Mouse (Mus musculus): Measurements from ENCODE around the gene Gprin1. TPM values are rescaled to one million over a fixed set of nuclear protein-coding genes. Genes with fewer than 3 reads are reported as not detected.

The Gprin1 gene
- polyA plus RNA-seq, 1 experiment from 2014 or later, result 15.6 TPM

- no peaks in the 10 kb centered on the region for H3K36me3 ChIP-seq
- H3K27me3 ChIP-seq, result no peaks in the 10 kb centered on the region
- H3K4me3 ChIP-seq, result no peak overlapping the region
- 55% methylated on average over 6 of the region's 6 CpGs for WGBS
- H3K4me1 ChIP-seq, result no peaks in the 10 kb centered on the region
- H3K4me2 ChIP-seq (replicated peaks), result no peak overlapping the region
- no peak overlapping the region for H3K27ac ChIP-seq (replicated peaks)
- H3K9me3 ChIP-seq, result no peaks in the 10 kb centered on the region
- H3K9ac ChIP-seq (replicated peaks), result no peak overlapping the region
- ATAC-seq (replicated peaks), result no peak
These were observed 44.8 kb downstream of the Gprin1 start for GRCm38 (mm10) chr13:54704890-54705289.

- Histone ChIP-seq H3K4me3 (no peak overlapping the region), H3K27me3 (no peaks in the 10 kb centered on the region), H3K36me3 (no peaks in the 10 kb centered on the region), H3K9me3 (no peaks in the 10 kb centered on the region), H3K27ac (replicated peaks) (no peak overlapping the region), H3K9ac (replicated peaks) (no peak overlapping the region), H3K4me1 (no peaks in the 10 kb centered on the region), H3K4me2 (replicated peaks) (no peak overlapping the region)
- no peak for ATAC-seq (replicated peaks)
- WGBS, result 74% methylated on average over 7 of the region's 7 CpGs
These were observed 47.2 kb downstream of the Gprin1 start for GRCm38 (mm10) chr13:54702507-54702906.

- H3K36me3 ChIP-seq, result no peaks in the 10 kb centered on the region
- H3K9ac ChIP-seq (replicated peaks), result no peak within 1 kb of the TSS
- no peak within 1 kb of the TSS for H3K27ac ChIP-seq (replicated peaks)
- no peaks in the 10 kb centered on the region for H3K9me3 ChIP-seq
- WGBS, result 75% methylated on average over 5 of the region's 5 CpGs
- no peaks in the 10 kb centered on the region for H3K4me1 ChIP-seq
- H3K4me3 ChIP-seq, result no peak within 1 kb of the TSS
- no peak for ATAC-seq (replicated peaks)
- no peak within 1 kb of the TSS for H3K4me2 ChIP-seq (replicated peaks)
- no peaks in the 10 kb centered on the region for H3K27me3 ChIP-seq
These were observed 48.4 kb downstream of the Gprin1 start, which contains the start of gene Cdhr2 for GRCm38 (mm10) chr13:54701243-54701642. TSS of gene Cdhr2 (plus strand) at chr13:54701461.

GRCm38 (mm10) chr13:54695479-54696230 lies 54.0 kb downstream of the Gprin1 start:
- no peak overlapping the region for H3K9ac ChIP-seq (replicated peaks)
- no peak overlapping the region for H3K27ac ChIP-seq (replicated peaks)
- no peak overlapping the region for H3K4me2 ChIP-seq (replicated peaks)
- no peak for ATAC-seq (replicated peaks)
- no peak overlapping the region for H3K4me3 ChIP-seq
- 92% methylated on average over 11 of the region's 11 CpGs for WGBS
- no peaks in the 10 kb centered on the region for H3K27me3 ChIP-seq
- no peaks in the 10 kb centered on the region for H3K36me3 ChIP-seq
- peaks cover 29% of the 10 kb centered on the region for H3K4me1 ChIP-seq
- no peaks in the 10 kb centered on the region for H3K9me3 ChIP-seq

GRCm38 (mm10) chr13:54694348-54695060 lies 55.2 kb downstream of the Gprin1 start:
- peak; percentile 88 for ATAC-seq (replicated peaks)
- Histone ChIP-seq H3K4me1 (peaks cover 32% of the 10 kb centered on the region), H3K36me3 (no peaks in the 10 kb centered on the region)

GRCm38 (mm10) chr13:54693558-54694347 lies 55.9 kb downstream of the Gprin1 start, which contains the start of gene Rnf44:
TSS of gene Rnf44 (minus strand) at chr13:54693907.
- Histone ChIP-seq H3K4me1 (peaks cover 32% of the 10 kb centered on the region), H3K36me3 (no peaks in the 10 kb centered on the region), H3K27me3 (no peaks in the 10 kb centered on the region), H3K27ac (replicated peaks) (peak within 1 kb of the TSS; percentile 91), H3K4me2 (replicated peaks) (peak within 1 kb of the TSS; percentile 93), H3K9me3 (no peaks in the 10 kb centered on the region), H3K4me3 (peak within 1 kb of the TSS; percentile 98), H3K9ac (replicated peaks) (peak within 1 kb of the TSS; percentile 95)
- ATAC-seq (replicated peaks), result peak; percentile 97
- under 1% methylated on average over 79 of the region's 92 CpGs for WGBS

More at GRCm38 (mm10) chr13:54694348-54695060, 55.2 kb downstream of the Gprin1 start:
- Histone ChIP-seq H3K4me2 (replicated peaks) (peak overlapping the region; percentile 39), H3K9me3 (no peaks in the 10 kb centered on the region), H3K4me3 (peak overlapping the region; percentile 98), H3K9ac (replicated peaks) (peak overlapping the region; percentile 50), H3K27me3 (no peaks in the 10 kb centered on the region), H3K27ac (replicated peaks) (peak overlapping the region; percentile 91)
- WGBS, result 17% methylated on average over 26 of the region's 26 CpGs

- H3K36me3 ChIP-seq, result no peaks in the 10 kb centered on the region
- no peaks in the 10 kb centered on the region for H3K27me3 ChIP-seq
- H3K4me3 ChIP-seq, result peak overlapping the region; percentile 98
- H3K4me1 ChIP-seq, result peaks cover 38% of the 10 kb centered on the region
- H3K27ac ChIP-seq (replicated peaks), result peak overlapping the region; percentile 91
- H3K9me3 ChIP-seq, result no peaks in the 10 kb centered on the region
- no peak for ATAC-seq (replicated peaks)
- H3K4me2 ChIP-seq (replicated peaks), result peak overlapping the region; percentile 93
- peak overlapping the region; percentile 95 for H3K9ac ChIP-seq (replicated peaks)
- 15% methylated on average over 21 of the region's 21 CpGs for WGBS
These were observed 56.7 kb downstream of the Gprin1 start for GRCm38 (mm10) chr13:54692711-54693557.

GRCm38 (mm10) chr13:54691737-54692136 lies 57.9 kb downstream of the Gprin1 start:
- no peaks in the 10 kb centered on the region for H3K36me3 ChIP-seq
- ATAC-seq (replicated peaks), result no peak
- H3K9ac ChIP-seq (replicated peaks), result no peak overlapping the region
- H3K27ac ChIP-seq (replicated peaks), result no peak overlapping the region
- no peak overlapping the region for H3K4me3 ChIP-seq
- no peak overlapping the region for H3K4me2 ChIP-seq (replicated peaks)
- no peaks in the 10 kb centered on the region for H3K27me3 ChIP-seq
- H3K4me1 ChIP-seq, result peaks cover 38% of the 10 kb centered on the region
- no peaks in the 10 kb centered on the region for H3K9me3 ChIP-seq

GRCm38 (mm10) chr13:54690151-54690740 lies 59.4 kb downstream of the Gprin1 start:
- Histone ChIP-seq H3K4me2 (replicated peaks) (no peak overlapping the region), H3K9ac (replicated peaks) (no peak overlapping the region), H3K27ac (replicated peaks) (no peak overlapping the region), H3K4me3 (no peak overlapping the region), H3K9me3 (no peaks in the 10 kb centered on the region), H3K27me3 (no peaks in the 10 kb centered on the region), H3K4me1 (peaks cover 48% of the 10 kb centered on the region), H3K36me3 (no peaks in the 10 kb centered on the region)
- WGBS, result 90% methylated on average over 8 of the region's 8 CpGs
- ATAC-seq (replicated peaks), result no peak

GRCm38 (mm10) chr13:54687575-54688424 lies 61.9 kb downstream of the Gprin1 start:
- H3K4me3 ChIP-seq, result peak overlapping the region; percentile 65
- WGBS, result 1% methylated on average over 80 of the region's 82 CpGs
- no peaks in the 10 kb centered on the region for H3K9me3 ChIP-seq
- H3K27ac ChIP-seq (replicated peaks), result peak overlapping the region; percentile 99
- peak overlapping the region; percentile 98 for H3K9ac ChIP-seq (replicated peaks)
- H3K36me3 ChIP-seq, result peaks cover 14% of the 10 kb centered on the region
- H3K27me3 ChIP-seq, result no peaks in the 10 kb centered on the region
- H3K4me1 ChIP-seq, result peaks cover 54% of the 10 kb centered on the region
- peak; percentile 88 for ATAC-seq (replicated peaks)
- peak overlapping the region; percentile 89 for H3K4me2 ChIP-seq (replicated peaks)
